Mouse (Mus musculus): ENCODE results near the gene Tox2. TPM values are rescaled to one million over a fixed set of nuclear protein-coding genes. Genes with fewer than 3 reads are reported as not detected.

The Tox2 gene
- polyA plus RNA-seq, 1 experiment: 4.5 TPM

GRCm38 (mm10) chr2:163243917-163244852 is 41.3 kb downstream of the Tox2 start:
- Histone ChIP-seq H3K9me3 (peaks cover 7% of the 10 kb centered on the region; the same call in 1 of the 2 replicates), H3K36me3 (replicated peaks; ENCODE audit: low read length) (no peaks in the 10 kb centered on the region), H3K27me3 (replicated peaks) (peaks cover 98% of the 10 kb centered on the region), H3K4me1 (no peaks in the 10 kb centered on the region), H3K4me3 (replicated peaks) (no peak overlapping the region)
- TF ChIP-seq GATA1 (IDR thresholded peaks at IDR 0.05; ENCODE audit: borderline replicate concordance, low read length): no peak
- no peak for TF ChIP-seq FLI1 (IDR thresholded peaks at IDR 0.05; ENCODE audit: low read length)

- Histone ChIP-seq H3K4me1 (peaks cover 11% of the 10 kb centered on the region), H3K9me3 (peaks cover 5% of the 10 kb centered on the region; the same call in 1 of the 2 replicates), H3K27me3 (replicated peaks) (peaks cover 95% of the 10 kb centered on the region), H3K36me3 (replicated peaks; ENCODE audit: low read length) (no peaks in the 10 kb centered on the region), H3K4me3 (replicated peaks) (no peak overlapping the region)
- TF ChIP-seq FLI1 (IDR thresholded peaks at IDR 0.05; ENCODE audit: low read length): no peak
- TF ChIP-seq GATA1 (IDR thresholded peaks at IDR 0.05; ENCODE audit: borderline replicate concordance, low read length): no peak
These were observed 46.0 kb downstream of the Tox2 start for GRCm38 (mm10) chr2:163248912-163249311.

- peaks cover 11% of the 10 kb centered on the region for H3K4me1 ChIP-seq
- H3K27me3 ChIP-seq (replicated peaks): peaks cover 96% of the 10 kb centered on the region
- no peaks in the 10 kb centered on the region for H3K36me3 ChIP-seq (replicated peaks; ENCODE audit: low read length)
- no peak overlapping the region for H3K4me3 ChIP-seq (replicated peaks)
- no peak for TF ChIP-seq FLI1 (IDR thresholded peaks at IDR 0.05; ENCODE audit: low read length)
- no peak for TF ChIP-seq GATA1 (IDR thresholded peaks at IDR 0.05; ENCODE audit: borderline replicate concordance, low read length)
- H3K9me3 ChIP-seq: peaks cover 10% of the 10 kb centered on the region; the same call in 1 of the 2 replicates
These were observed 49.7 kb downstream of the Tox2 start for GRCm38 (mm10) chr2:163252645-163253044.

DNA sequence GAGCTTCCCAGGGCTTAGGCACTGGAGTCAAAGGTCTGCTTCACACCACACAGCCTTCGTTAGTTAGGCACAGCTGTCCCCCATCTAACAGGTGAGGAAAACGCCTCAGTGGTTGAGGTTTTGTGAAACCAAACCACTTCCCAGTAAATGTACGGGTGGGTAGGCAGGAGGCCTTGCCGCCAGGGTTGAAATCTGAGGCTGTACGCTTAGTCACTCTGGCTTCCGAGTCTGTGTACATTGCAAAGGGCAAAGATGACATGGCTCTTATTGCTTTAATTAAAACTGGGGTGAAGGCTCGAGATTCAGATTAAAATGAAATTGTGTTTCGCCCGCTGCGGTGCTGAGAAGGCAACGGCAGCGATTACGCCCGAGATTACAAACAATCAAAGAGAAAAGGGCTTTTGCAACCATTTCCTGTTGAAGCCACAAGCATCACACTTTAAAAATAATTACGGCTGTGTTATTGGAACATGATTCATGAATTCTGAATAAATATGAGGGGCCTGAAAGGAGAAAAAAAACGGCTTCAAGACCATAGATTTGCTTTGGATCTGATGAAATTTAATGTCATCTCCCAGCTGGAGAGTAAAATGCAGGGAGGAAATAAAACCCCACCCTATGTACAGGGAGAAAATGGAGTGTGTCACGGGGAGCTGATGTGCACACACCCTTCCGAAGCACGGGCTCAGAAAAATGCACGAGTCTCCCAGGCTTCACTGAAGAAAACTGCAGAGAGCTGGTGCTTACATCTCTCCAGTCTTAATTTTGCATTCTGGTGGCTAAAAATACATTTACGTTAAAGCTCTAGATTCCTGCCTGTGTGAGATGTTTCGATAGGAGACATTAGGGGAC is 50.5 kb downstream of the Tox2 start:
- H3K4me3 ChIP-seq (replicated peaks): no peak overlapping the region
- no peaks in the 10 kb centered on the region for H3K36me3 ChIP-seq (replicated peaks; ENCODE audit: low read length)
- peaks cover 11% of the 10 kb centered on the region for H3K4me1 ChIP-seq
- peaks cover 96% of the 10 kb centered on the region for H3K27me3 ChIP-seq (replicated peaks)
- peaks cover 10% of the 10 kb centered on the region; the same call in 1 of the 2 replicates for H3K9me3 ChIP-seq
- TF ChIP-seq FLI1 (IDR thresholded peaks at IDR 0.05; ENCODE audit: low read length) (no peak), GATA1 (IDR thresholded peaks at IDR 0.05; ENCODE audit: borderline replicate concordance, low read length) (no peak)

DNA sequence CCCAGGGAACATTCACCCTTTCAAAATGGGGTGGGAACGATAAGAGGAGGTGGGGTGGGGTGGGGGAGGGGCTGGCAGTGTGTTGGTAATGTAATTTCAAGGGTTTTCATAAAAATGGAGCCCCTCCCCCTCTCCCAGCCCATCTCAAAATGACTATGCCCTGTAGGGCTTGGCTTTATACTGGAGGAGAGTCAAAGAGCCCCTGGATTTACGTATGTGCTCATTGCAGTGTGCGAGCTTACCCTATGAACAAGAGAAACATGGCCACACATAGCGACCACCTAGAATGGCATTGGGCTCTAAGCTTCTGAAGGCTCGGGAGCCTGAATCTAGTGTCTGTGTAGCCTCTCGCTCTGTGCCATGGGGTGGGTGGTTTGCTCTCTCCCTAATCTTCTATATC is 51.3 kb downstream of the Tox2 start:
- Histone ChIP-seq H3K36me3 (replicated peaks; ENCODE audit: low read length) (no peaks in the 10 kb centered on the region), H3K4me1 (peaks cover 11% of the 10 kb centered on the region), H3K27me3 (replicated peaks) (peaks cover 96% of the 10 kb centered on the region), H3K9me3 (peaks cover 10% of the 10 kb centered on the region; the same call in 1 of the 2 replicates), H3K4me3 (replicated peaks) (no peak overlapping the region)
- TF ChIP-seq GATA1 (IDR thresholded peaks at IDR 0.05; ENCODE audit: borderline replicate concordance, low read length) (no peak), FLI1 (IDR thresholded peaks at IDR 0.05; ENCODE audit: low read length) (no peak)

DNA sequence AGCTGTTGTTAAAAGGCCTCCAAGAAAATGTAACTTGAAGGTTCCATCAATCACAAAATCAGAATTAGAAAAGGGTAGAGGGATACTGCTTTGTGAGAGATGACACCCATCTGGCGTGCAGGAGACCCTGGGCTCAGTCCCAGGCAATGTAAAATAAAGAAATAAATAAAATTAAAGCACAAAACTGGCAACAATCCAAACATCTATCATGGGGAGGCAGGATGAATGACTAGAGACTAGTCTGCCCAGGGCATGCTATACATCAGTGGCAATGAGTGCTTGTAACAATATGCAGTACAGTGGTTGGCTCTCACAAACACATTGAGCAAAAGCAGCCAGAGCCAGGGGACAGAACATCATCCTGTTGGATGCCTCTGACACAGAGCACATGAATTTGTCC is 53.8 kb downstream of the Tox2 start:
- no peak overlapping the region for H3K4me3 ChIP-seq (replicated peaks)
- H3K4me1 ChIP-seq: peaks cover 15% of the 10 kb centered on the region
- no peaks in the 10 kb centered on the region for H3K36me3 ChIP-seq (replicated peaks; ENCODE audit: low read length)
- H3K9me3 ChIP-seq: peaks cover 10% of the 10 kb centered on the region; the same call in 1 of the 2 replicates
- peaks cover 99% of the 10 kb centered on the region for H3K27me3 ChIP-seq (replicated peaks)
- TF ChIP-seq FLI1 (IDR thresholded peaks at IDR 0.05; ENCODE audit: low read length) (no peak), GATA1 (IDR thresholded peaks at IDR 0.05; ENCODE audit: borderline replicate concordance, low read length) (no peak)

DNA sequence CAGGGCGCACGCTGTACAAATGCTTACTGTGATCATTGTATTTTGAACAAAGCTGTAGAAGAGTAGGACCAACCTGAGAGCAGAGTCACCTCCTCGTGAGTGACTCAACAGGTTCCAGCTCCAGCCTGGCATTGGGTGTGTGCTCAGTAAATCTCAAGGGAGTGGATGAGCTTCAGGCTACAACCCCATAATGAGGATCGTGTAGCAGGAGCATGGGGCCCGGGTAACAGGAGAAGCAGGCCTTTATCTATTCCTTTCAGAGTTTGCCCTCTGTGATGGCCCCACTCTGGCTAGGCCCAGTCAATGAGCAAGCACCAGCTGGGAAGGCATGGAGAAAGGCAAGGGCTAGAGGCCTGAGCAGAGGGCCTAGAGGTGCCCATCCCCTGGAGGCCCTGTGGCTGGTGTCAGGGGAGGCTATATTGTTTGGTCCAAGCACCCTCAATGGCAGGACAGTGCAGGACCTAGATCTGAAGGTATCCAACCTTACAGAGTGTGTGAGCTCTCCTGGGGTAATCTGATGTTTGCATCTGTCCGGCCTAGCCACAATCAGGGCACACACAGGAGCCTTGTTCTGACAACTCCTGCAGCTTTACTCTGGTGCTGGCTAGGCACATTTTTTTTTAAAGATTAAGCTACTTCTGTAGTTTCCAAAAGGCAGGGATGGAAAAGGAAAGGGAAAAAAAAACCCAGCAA is 58.6 kb downstream of the Tox2 start:
- Histone ChIP-seq H3K9me3 (peaks cover 15% of the 10 kb centered on the region), H3K4me1 (peaks cover 4% of the 10 kb centered on the region; the same call in 1 of the 2 replicates), H3K27me3 (replicated peaks) (peaks cover 86% of the 10 kb centered on the region), H3K36me3 (replicated peaks; ENCODE audit: low read length) (no peaks in the 10 kb centered on the region), H3K4me3 (replicated peaks) (no peak overlapping the region)
- TF ChIP-seq GATA1 (IDR thresholded peaks at IDR 0.05; ENCODE audit: borderline replicate concordance, low read length): no peak
- no peak for TF ChIP-seq FLI1 (IDR thresholded peaks at IDR 0.05; ENCODE audit: low read length)

DNA sequence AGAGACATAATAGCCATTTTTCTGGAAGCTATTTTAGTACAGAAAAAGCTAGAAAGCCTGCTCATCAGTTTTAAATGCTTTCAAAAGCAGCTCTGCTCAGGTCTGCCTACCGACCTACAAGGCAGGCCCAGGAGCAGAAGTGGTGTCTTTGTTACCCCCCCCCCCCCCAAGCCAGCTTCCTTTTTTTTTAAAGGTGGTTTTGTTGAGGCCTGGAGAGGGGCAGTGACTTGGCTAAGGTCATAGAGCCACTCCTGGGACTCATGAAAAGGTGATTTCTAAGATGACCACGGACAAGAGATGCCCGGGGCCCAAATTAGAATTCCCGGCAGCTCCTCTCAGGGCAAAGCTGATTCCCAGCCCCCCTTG is 59.1 kb downstream of the Tox2 start:
- H3K9me3 ChIP-seq: peaks cover 15% of the 10 kb centered on the region
- H3K36me3 ChIP-seq (replicated peaks; ENCODE audit: low read length): no peaks in the 10 kb centered on the region
- H3K27me3 ChIP-seq (replicated peaks): peaks cover 82% of the 10 kb centered on the region
- H3K4me1 ChIP-seq: peaks cover 4% of the 10 kb centered on the region; the same call in 1 of the 2 replicates
- no peak for TF ChIP-seq FLI1 (IDR thresholded peaks at IDR 0.05; ENCODE audit: low read length)
- H3K4me3 ChIP-seq (replicated peaks): no peak overlapping the region

DNA sequence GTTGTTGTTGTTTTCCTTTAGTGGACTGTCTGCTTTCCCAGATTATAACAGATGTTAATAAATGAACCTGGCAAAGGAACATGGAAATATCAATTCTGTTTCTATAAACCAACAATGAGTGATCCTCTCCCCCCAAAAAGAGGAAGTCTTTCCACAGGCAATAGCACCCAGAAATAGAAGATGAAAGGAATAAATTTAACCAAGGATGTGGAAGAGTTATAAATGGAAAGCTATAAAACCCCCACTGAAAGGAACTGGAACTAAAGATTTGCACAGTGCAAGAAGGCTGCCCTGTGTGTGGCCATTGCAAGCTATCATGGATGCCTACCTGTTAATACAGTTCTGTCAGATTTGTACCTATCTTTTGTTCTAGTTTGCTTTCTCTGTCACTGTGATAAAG is 64.2 kb downstream of the Tox2 start:
- TF ChIP-seq FLI1 (IDR thresholded peaks at IDR 0.05; ENCODE audit: low read length): no peak
- TF ChIP-seq GATA1 (IDR thresholded peaks at IDR 0.05; ENCODE audit: borderline replicate concordance, low read length): no peak
- Histone ChIP-seq H3K4me1 (0 out of 2 replicates have a peak, but pooled peaks cover 4% of the 10 kb centered on the region), H3K4me3 (replicated peaks) (no peak overlapping the region)

More for the DNA sequence above, 64.2 kb downstream of the Tox2 start:
- peaks cover 12% of the 10 kb centered on the region for H3K9me3 ChIP-seq
- no peaks in the 10 kb centered on the region for H3K36me3 ChIP-seq (replicated peaks; ENCODE audit: low read length)
- peaks cover 70% of the 10 kb centered on the region for H3K27me3 ChIP-seq (replicated peaks)

Measured in megakaryocyte, embryonic 14.5 days (primary cell).